Mouse (Mus musculus) bone marrow macrophage, adult 2 months (primary cell): ENCODE results near the gene Neu3. TPM values are rescaled to one million over a fixed set of nuclear protein-coding genes. Genes with fewer than 3 reads are reported as not detected.

Experiments used
- H3K27ac ChIP-seq: 2 replicates; pipeline ENCODE4 v1.5.1; 2012; ENCODE audit warnings: low read depth, low read length; ENCODE audit not compliant: insufficient read depth
- H3K4me1 ChIP-seq: 2 replicates; pipeline ENCODE4 v1.6.1; 2012; ENCODE audit warnings: low read length; ENCODE audit not compliant: control insufficient read depth, insufficient read depth
- H3K4me3 ChIP-seq: 2 replicates; pipeline ENCODE4 v1.5.1; 2012; ENCODE audit warnings: mild to moderate bottlenecking, low read length, moderate library complexity; ENCODE audit not compliant: insufficient read depth
- CTCF ChIP-seq: IDR thresholded peaks from 2 replicates; pipeline ENCODE4 v1.5.1; 2012; ENCODE audit warnings: low read depth, mild to moderate bottlenecking, low read length, moderate library complexity
- POLR2A ChIP-seq: IDR thresholded peaks from 2 replicates; pipeline ENCODE4 v1.6.1; 2012; ENCODE audit warnings: mild to moderate bottlenecking, low read depth, low read length, borderline replicate concordance
- polyA plus RNA-seq: library from polyadenylated mRNA; stranded (reverse); fragments of >200 nt; gene quantifications from 2 replicates; pipeline ENCODE4 v1.2.4, GENCODE M21; 2012; ENCODE audit not compliant: missing spikeins, insufficient read depth, insufficient read length

The Neu3 gene
- polyA plus RNA-seq, 1 experiment = 1.6 TPM

DNA sequence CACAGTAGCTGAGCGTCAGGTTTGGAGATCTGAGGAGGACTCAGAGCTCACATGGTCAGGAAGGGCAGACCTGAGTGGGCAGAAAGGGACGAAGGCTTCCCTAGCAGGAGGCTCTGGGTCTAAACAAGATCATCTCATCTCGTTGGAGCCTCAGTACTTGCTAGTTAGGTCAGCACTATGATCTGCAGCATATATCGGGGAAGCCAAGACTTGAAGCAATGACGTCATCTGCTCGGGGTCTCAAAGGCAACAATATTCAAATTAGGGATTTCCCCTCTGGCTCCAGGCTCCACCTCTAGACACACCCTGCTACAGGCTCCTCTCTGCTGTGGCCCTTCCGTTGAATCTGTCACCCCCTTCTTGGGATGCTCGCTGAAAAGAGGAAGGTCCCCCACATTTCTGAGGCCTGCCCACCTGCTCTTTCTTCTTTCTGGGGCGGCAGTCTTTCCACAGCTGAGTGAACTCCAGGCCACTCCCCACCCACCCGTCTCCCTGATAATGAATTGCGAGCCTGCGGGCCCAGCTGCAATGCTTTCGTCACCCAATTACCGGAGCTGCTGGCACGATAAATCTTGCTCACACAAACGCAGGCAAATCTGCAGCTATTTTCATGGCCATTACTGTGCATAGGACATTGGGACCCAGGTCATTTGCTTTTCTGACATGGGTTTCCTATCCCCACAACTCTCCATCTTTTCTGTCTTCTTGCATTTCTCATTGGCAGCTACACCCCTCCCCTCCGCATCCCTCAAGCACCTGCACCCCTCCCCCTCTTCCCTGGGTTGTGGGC is 32.8 kb downstream of the Neu3 start:
- no peak overlapping the region for H3K27ac ChIP-seq
- TF ChIP-seq CTCF (no peak), POLR2A (no peak)
- no peak overlapping the region for H3K4me3 ChIP-seq
- peaks cover 19% of the 10 kb centered on the region for H3K4me1 ChIP-seq

DNA sequence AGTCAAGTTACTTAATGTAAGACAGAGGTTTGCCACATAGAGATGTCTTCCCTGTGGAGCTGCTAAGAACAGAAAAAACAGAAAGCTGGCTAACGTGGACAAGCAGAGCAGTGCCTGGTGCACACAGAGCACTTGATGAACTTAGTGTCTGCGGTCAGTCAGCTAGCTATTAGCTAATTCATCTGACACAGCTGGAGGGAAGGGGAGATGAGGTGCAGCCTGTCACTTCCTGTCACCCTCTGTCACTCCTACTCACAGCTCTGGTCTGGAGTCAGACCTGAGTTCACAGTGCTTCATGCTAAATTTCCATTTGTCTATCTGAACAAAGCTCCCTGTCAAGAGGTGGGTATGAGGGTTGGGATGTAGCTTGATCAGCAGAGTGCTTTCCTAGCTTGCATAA is 34.1 kb downstream of the Neu3 start:
- H3K4me3 ChIP-seq = no peak overlapping the region
- TF ChIP-seq POLR2A (no peak), CTCF (no peak)
- peaks cover 19% of the 10 kb centered on the region for H3K4me1 ChIP-seq

DNA sequence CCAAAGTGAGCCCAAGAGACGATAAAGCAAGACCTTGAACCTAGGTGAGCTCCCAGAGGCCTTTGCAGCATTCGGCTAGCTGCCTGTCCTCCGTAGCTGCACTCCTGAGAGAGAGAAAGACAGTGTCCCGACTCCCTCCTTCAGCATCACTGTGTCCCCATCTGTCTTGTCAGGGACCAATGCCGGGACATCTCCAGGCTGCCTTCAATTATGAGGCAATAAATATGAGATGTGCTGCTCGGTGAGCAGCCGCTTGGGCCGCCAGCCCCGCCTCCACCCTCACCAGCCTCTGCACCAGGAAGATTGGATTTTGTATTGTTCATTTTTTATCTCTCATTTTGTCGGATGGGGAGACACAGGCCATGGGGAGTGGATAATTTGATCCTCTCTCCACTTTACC is 37.4 kb downstream of the Neu3 start:
- TF ChIP-seq CTCF (no peak), POLR2A (no peak)
- H3K4me1 ChIP-seq = peaks cover 15% of the 10 kb centered on the region
- no peak overlapping the region for H3K4me3 ChIP-seq
- no peak overlapping the region for H3K27ac ChIP-seq

More for the DNA sequence above, 34.1 kb downstream of the Neu3 start:
- H3K27ac ChIP-seq = no peak overlapping the region

DNA sequence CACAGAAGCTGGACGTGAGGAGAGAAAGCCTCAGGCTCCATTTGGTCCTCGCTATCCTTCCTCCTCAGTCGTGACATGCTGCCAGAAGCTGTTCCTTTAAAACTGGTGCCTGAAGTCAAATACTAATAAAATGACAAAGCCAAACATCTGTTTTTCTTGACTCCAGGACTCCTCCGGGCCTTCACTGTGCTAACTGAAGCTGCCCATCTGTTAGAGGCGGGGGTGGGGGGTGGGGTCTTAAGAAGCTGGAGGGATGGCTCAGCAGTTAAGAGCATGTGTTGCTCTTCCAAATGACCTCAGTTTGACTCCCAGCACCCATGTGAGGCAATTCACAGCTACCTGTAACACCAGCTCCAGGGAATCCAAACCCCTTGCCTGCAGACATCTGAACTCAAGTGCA is 39.7 kb downstream of the Neu3 start:
- H3K27ac ChIP-seq = no peak overlapping the region
- TF ChIP-seq CTCF (no peak), POLR2A (no peak)
- no peaks in the 10 kb centered on the region for H3K4me1 ChIP-seq
- no peak overlapping the region for H3K4me3 ChIP-seq

DNA sequence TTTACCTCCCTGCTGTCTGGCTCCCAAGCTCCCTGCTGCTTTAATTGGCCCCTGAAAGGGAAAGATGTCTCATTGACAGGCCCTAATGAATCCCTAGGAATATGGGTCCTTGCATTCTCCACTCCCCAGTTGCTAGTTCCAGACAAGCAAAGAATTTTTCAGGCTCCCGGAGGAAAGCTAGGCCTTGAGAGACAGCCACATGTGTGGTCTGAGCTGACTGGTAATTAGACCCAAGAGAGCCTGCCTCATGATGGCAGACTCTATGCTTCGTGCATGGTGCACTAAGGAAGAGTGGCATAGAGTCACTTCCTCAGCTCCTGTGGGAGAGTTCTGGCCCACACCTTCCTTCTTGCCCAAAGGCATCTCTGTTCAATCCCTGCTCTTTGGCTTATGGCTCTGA is 40.3 kb downstream of the Neu3 start:
- Histone ChIP-seq H3K4me1 (no peaks in the 10 kb centered on the region), H3K4me3 (no peak overlapping the region), H3K27ac (no peak overlapping the region)
- TF ChIP-seq CTCF = no peak
- TF ChIP-seq POLR2A = no peak

DNA sequence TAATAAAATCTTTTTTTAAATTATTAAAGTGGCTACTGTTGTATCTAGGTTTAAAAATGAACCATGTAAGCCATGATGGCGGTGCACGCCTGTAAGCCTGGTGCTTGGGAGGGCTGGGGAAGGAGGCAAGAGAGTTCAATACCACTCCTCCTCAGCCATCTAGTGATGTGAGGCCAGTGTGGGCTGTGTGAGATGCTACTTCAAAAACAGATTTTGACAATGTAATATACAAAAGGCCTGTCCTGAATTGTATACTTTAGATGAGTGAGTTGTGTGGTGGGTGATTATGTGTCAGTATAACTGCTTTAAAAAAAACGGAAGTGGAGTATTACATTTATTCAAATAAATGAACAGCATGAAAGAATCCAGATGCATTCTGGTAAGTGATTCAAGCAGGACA is 41.4 kb downstream of the Neu3 start:
- Histone ChIP-seq H3K4me1 (peaks cover 3% of the 10 kb centered on the region; the same call in 1 of the 2 replicates), H3K4me3 (no peak overlapping the region), H3K27ac (no peak overlapping the region)
- no peak for TF ChIP-seq POLR2A
- TF ChIP-seq CTCF = no peak

DNA sequence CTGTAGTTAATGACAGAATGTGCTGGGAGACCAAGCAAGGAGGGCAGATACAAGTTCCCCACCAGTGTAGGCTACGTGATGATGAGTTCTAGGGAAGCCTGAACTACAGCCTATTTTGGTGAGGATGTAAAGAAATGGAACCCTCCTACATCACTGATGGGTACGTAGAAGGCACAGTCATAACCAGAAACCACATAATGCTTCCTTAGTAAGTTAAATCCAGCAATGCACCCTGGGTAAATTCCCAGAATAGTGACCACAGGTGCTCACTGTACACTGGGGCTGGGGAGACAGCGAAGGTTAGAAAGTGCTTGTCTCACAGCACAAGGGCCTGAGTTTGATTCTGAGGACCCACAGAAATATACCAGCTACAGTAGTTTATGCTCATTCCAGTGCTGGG is 42.7 kb downstream of the Neu3 start:
- Histone ChIP-seq H3K4me3 (no peak overlapping the region), H3K4me1 (peaks cover 11% of the 10 kb centered on the region), H3K27ac (no peak overlapping the region)
- TF ChIP-seq CTCF (no peak), POLR2A (no peak)

DNA sequence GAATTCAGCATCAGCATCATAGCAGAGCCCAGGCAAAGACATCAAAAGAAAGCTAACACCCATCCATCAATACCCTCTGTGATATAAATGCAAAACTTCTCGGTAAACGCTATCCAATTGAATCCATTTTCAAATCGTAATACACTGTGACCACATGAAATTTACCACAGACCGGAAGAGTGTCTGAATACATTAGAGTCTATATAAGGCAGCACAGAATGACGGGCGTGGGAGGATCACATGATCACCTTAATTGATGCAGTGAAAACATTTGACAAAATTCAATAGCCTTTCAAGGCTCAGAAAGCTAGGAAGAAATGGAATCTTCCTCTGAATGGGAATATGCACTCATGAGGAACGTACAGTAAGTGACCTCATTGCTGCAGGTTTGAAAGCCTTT is 44.8 kb downstream of the Neu3 start:
- peaks cover 18% of the 10 kb centered on the region for H3K4me1 ChIP-seq
- TF ChIP-seq CTCF (no peak), POLR2A (no peak)
- H3K27ac ChIP-seq = no peak overlapping the region
- no peak overlapping the region for H3K4me3 ChIP-seq

DNA sequence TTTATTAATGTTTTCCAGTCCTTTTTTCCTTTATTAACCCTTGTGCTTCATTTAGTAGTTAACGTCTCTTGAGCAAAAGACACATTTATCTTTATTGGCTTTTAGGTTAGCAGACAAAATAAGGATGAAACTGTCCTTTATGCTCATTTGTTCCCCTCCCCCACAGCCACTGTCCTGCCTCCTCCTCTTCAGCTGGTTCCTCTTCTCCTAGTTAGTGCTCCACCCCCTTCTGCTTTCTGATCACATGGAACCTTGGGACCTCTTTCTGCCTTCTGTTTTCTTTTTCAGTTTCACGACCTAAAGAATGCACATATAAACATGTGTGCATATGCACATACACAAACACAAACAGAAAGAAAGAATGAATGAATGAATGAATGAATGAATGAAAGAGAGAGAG is 46.3 kb downstream of the Neu3 start:
- Histone ChIP-seq H3K27ac (peak overlapping the region; percentile 62), H3K4me1 (peaks cover 18% of the 10 kb centered on the region)
- no peak for TF ChIP-seq CTCF

DNA sequence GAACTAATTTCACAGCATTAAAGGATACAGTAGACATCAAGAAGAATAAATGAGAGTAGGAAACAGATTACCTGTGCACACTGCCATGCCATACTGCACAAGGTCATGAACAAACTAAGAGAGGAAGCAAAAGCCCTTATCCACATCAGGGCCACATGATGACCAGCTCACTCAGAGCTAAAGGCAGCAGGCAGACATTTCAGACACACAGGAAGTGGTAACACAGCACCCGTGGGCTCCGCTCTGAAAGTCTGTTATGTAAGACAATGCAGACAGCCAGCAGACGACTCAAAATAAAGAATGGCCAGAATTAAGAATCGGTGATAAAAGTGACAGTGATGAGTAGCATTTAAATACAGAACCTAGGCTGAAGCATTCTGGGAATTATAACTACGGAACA is 46.8 kb downstream of the Neu3 start:
- H3K27ac ChIP-seq = peak overlapping the region; percentile 47
- no peak for TF ChIP-seq CTCF
- TF ChIP-seq POLR2A = no peak
- H3K4me1 ChIP-seq = peaks cover 18% of the 10 kb centered on the region
- H3K4me3 ChIP-seq = no peak overlapping the region

More for the DNA sequence above, 46.3 kb downstream of the Neu3 start:
- H3K4me3 ChIP-seq = no peak overlapping the region

DNA sequence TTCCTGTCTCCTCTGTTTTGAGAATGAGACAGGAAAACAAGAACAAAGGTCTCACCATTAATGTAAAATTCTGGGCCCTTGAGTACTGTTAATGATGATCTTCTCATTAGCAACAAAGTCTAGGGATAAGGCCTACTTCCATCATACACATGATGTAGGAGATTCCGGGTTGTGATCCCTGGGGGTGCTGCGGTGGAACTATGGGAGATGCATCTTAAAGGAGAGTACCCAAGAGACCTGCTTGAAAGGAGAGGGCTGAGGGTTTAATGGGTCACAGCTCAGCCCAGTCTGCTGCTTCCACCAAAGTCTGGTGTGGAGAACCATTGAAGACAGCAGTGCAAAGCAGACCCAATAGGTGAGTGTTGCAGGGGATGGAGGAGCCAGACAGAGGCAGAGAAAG is 65.0 kb downstream of the Neu3 start, which contains the start of gene Olfr521:
Gene Olfr521 (plus strand): TSS at position 301 of the 400 bp plus-strand sequence.
- H3K27ac ChIP-seq = no peak within 1 kb of the TSS
- no peaks in the 10 kb centered on the region for H3K4me1 ChIP-seq
- TF ChIP-seq CTCF = no peak
- no peak for TF ChIP-seq POLR2A
- no peak within 1 kb of the TSS for H3K4me3 ChIP-seq

Other genes with a start within 250 kb of the Neu3 start
- gene Tpbgl, start 201.3 kb downstream of the Neu3 start, polyA plus RNA-seq = 0.61 and 0.78 TPM in 2 replicates
- gene Slco2b1, start 117.1 kb downstream of the Neu3 start, polyA plus RNA-seq = 7.2 and 8.6 TPM in 2 replicates
- gene Olfr520, start 98.1 kb downstream of the Neu3 start, polyA plus RNA-seq = not detected in 2 replicates
- not detected in 2 replicates for gene Olfr521, start 64.9 kb downstream of the Neu3 start, polyA plus RNA-seq
- not detected in 2 replicates for gene Xrra1, start 30.7 kb upstream of the Neu3 start, polyA plus RNA-seq
- 127 and 130 TPM in 2 replicates for gene Spcs2, start 35.0 kb upstream of the Neu3 start, polyA plus RNA-seq
- gene Rnf169, start 152.0 kb upstream of the Neu3 start, polyA plus RNA-seq = 26.4 and 27.9 TPM in 2 replicates
- gene Chrdl2, start 177.8 kb upstream of the Neu3 start, polyA plus RNA-seq = not detected in 2 replicates